Mouse (Mus musculus): ENCODE data around the gene Trappc2l.

Trappc2l gene

GRCm38 (mm10) chr8:122656056-122656999 is 44.9 kb downstream of the Trappc2l start:
- DNase-seq (ENCODE audit: low read depth): no peak

DNA sequence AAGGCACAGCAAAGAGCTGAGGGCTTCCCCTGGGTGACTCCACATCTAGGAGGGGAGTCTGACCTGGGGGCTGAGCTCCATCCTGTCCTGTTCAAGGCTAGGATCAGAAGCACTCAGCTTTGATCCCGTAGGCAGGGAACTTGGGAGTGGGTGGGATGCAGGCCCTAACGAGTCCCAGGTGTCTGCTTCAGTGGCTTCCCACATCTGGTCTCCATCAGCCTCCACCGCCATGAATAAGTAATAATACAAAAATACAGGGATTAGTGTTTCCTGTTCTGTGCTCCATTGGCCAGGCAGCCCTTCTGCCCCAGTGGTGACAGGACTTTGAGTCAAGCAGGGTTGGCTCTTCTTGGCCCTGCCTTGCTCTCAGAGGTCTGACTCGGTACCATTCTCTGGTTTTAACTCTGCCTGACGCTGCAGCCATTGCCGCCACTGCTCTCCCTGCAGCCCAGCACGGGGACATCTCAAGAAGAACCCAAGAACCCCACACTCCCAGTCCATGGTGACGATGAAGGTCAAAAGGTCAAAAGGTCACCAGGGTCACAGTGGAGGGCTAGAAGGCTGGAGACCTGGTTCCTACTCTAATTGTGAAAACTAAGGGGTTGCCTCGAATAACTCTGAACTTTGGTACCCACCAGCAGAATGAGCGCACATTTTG is 46.8 kb downstream of the Trappc2l start:
- no peak for DNase-seq (ENCODE audit: low read depth)

GRCm38 (mm10) chr8:122658807-122659160 is 47.3 kb downstream of the Trappc2l start:
- no peak for DNase-seq (ENCODE audit: low read depth)

DNA sequence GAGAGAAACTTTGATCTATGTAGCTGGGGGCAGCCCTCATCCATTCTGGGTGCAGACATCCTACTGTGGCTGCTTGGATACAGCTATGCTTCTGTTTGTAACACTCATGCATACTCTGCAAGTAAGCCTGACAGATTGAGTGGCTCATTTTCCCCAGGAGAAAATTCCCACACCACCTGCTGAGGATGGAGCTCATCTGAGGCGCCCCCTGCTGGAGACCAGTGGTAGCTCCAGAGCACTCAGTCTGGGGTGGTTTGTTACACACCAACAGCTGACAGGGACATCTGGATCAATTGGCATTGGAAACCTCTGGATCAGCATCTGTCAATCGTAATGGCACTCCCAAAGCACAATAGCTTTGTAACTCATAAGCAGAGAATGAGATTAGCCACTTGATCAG is 48.6 kb downstream of the Trappc2l start:
- DNase-seq (ENCODE audit: low read depth): peak; percentile 55

DNA sequence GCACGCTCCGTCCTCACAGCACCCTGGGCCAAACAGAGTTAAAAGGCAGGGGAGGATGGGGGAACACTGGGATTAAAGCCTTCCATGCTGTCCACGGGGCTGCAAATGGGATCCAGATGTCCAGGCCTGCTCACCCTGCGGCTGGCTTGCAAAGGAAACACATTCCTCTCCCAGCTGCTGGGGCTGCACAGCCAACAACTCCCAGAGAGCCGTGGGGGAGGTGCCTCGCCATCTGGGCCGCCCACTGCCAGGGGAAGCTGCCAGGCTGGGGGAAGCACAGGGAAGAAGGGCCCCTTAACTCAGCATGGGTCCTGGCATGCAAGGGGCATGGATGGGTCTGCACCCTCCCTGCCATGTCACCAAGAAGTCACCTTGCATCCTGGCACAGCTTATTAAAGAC is 49.7 kb downstream of the Trappc2l start:
- DNase-seq (ENCODE audit: low read depth): no peak

DNA sequence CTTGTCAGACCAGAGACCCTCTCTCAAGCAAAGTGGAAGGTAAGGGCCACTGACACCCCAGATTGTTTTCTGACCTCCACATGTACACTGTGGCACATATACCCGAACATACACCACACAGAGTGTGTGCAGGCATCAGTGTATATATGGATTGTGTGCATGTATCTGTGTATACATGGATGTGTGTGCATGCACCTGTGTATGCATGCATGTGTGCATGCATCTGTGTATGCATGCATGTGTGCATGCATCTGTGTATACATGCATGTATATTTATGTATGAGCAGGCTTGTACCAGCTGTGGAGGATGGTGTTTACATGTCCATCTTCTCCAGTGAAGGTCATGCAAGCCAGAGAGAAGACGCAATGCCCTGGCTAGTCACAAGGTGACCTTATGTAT is 50.5 kb downstream of the Trappc2l start:
- DNase-seq (ENCODE audit: low read depth): no peak

DNA sequence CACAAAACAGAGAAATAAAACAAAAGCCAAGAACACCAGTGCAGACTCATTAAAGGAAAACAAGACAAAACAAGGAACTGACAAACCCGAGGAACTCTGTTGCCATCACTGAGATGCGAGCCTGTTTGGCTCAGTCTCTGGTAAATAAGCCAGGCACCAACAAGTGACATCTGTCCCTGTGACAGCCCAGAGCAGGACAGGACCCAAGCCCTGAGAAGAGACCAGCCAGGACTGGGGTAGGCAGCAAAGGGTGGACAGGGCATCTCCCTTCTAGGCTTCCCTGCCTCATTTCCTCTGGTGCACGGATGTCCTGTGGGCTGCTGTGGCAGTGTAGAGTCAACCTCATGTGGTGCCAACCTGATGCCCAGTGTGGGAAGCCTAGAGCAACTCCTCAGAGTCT is 51.7 kb downstream of the Trappc2l start:
- no peak for DNase-seq (ENCODE audit: low read depth)

DNA sequence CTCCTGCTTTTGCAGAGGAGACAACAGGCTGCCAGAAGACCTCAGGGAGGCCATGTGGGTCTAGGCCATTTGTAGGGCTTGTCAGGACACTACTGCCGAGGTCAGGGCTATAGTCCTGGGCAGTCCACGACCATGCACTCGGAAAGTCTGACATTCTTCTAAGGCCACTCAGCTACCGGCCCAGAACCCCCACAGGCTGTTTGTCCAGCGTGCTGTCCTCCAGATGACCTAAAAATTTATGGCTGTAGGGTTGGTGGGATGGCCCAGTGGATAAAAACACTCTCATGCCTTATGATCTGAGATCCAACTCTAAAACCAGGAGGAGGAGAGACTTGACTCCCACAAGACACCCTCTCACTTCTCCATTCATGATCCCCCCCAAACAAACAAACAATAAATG is 52.2 kb downstream of the Trappc2l start:
- no peak for DNase-seq (ENCODE audit: low read depth)

DNA sequence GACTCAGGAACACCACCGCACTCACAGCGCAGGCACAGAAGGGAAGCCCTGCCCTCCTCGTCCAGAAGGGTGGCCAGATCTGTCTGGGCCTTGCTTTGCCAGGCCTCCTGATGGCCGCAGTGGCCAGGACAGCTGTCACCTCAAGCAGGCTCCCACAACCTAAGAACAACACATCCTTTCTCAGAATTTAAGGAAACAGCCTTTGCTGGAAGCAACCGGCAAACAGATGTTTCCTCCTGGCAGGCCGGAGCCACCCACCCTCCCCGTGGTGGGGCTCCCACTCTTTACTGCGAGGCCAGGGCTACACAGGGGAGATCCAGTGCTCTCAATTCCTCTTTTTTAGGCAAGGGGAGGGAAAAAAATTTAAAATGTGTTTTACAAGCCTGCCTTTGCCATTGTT is 53.8 kb downstream of the Trappc2l start:
- no peak for DNase-seq (ENCODE audit: low read depth)

DNA sequence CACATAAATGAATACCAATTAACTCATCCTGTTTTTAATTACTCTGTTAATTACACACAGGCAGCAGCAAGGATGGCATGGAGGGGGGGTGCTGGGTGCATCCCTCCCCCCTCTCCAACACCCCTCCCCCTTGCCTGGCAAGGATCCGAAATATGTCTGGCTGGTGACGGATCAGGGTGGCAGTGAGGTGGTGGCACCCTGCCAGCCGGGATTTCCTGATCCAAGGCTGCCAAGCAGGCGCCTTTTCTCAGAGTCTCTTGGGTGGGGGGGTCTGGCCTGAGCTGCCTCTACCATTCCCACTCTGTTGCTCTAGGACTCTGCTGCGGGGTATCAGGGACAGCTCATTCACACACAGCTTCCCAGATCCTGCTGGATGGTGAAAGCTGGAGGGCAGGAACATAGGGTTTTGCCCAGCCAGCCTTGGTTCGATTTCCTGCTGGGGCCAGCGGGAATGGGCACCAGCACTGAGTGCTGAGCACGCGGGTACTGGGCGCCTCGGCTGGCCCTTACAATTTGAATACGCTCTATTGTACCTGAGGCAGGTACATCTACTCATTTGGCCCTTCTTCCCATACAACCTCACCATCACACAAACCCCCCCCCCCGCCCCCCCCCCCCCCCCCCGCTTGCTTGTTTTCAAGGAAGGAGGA is 54.4 kb downstream of the Trappc2l start:
- DNase-seq (ENCODE audit: low read depth): no peak

Measured in naive thymus-derived CD4-positive, alpha-beta T cell, adult 2 months (primary cell).